Mouse (Mus musculus): ENCODE results near the gene Sipa1l3. TPM values are rescaled to one million over a fixed set of nuclear protein-coding genes. Genes with fewer than 3 reads are reported as not detected.
A peak's percentile ranks its signal among the peaks of the same experiment; 100 is the strongest.

The Sipa1l3 gene
- polyA plus RNA-seq, 1 experiment from 2014 or later = 4.5 TPM

GRCm38 (mm10) chr7:29424690-29425089 is 93.8 kb downstream of the Sipa1l3 start:
- Histone ChIP-seq H3K36me3 (replicated peaks; ENCODE audit: control insufficient read depth, insufficient read depth, low read depth, low read length) (no peaks in the 10 kb centered on the region), H3K4me1 (ENCODE audit: control insufficient read depth, insufficient read depth, low read length) (peaks cover 3% of the 10 kb centered on the region), H3K27ac (replicated peaks; ENCODE audit: low read depth, low read length) (no peak overlapping the region), H3K9me3 (replicated peaks; ENCODE audit: control insufficient read depth, low read length) (no peaks in the 10 kb centered on the region), H3K4me3 (ENCODE audit: low read depth, low read length) (no peak overlapping the region), H3K27me3 (ENCODE audit: control insufficient read depth, insufficient read depth, low read length) (no peaks in the 10 kb centered on the region), H3K9ac (replicated peaks; ENCODE audit: low read length) (no peak overlapping the region), H3K4me2 (ENCODE audit: low read depth, low read length) (no peak overlapping the region)
- DNase-seq (ENCODE audit: low spot score) = no peak
- 56% methylated on average over 5 of the region's 5 CpGs for WGBS
- ATAC-seq (replicated peaks; ENCODE audit: insufficient number of reproducible peaks, low FRiP score, low TSS enrichment, low read depth) = no peak

GRCm38 (mm10) chr7:29421909-29422244 is 96.6 kb downstream of the Sipa1l3 start:
- H3K27ac ChIP-seq (replicated peaks; ENCODE audit: low read depth, low read length) = no peak overlapping the region
- no peak overlapping the region for H3K4me2 ChIP-seq (ENCODE audit: low read depth, low read length)
- no peak overlapping the region for H3K4me3 ChIP-seq (ENCODE audit: low read depth, low read length)
- no peaks in the 10 kb centered on the region for H3K36me3 ChIP-seq (replicated peaks; ENCODE audit: control insufficient read depth, insufficient read depth, low read depth, low read length)
- no peak overlapping the region for H3K9ac ChIP-seq (replicated peaks; ENCODE audit: low read length)
- H3K27me3 ChIP-seq (ENCODE audit: control insufficient read depth, insufficient read depth, low read length) = no peaks in the 10 kb centered on the region
- ATAC-seq (replicated peaks; ENCODE audit: insufficient number of reproducible peaks, low FRiP score, low TSS enrichment, low read depth) = no peak
- DNase-seq (ENCODE audit: low spot score) = no peak
- WGBS = 39% methylated on average over 3 of the region's 3 CpGs
- H3K9me3 ChIP-seq (replicated peaks; ENCODE audit: control insufficient read depth, low read length) = no peaks in the 10 kb centered on the region
- peaks cover 3% of the 10 kb centered on the region for H3K4me1 ChIP-seq (ENCODE audit: control insufficient read depth, insufficient read depth, low read length)

GRCm38 (mm10) chr7:29421240-29421908 is 97.1 kb downstream of the Sipa1l3 start:
- Histone ChIP-seq H3K4me3 (ENCODE audit: low read depth, low read length) (no peak overlapping the region), H3K4me2 (ENCODE audit: low read depth, low read length) (no peak overlapping the region), H3K9me3 (replicated peaks; ENCODE audit: control insufficient read depth, low read length) (no peaks in the 10 kb centered on the region), H3K27ac (replicated peaks; ENCODE audit: low read depth, low read length) (no peak overlapping the region), H3K4me1 (ENCODE audit: control insufficient read depth, insufficient read depth, low read length) (peaks cover 3% of the 10 kb centered on the region), H3K9ac (replicated peaks; ENCODE audit: low read length) (no peak overlapping the region), H3K36me3 (replicated peaks; ENCODE audit: control insufficient read depth, insufficient read depth, low read depth, low read length) (no peaks in the 10 kb centered on the region), H3K27me3 (ENCODE audit: control insufficient read depth, insufficient read depth, low read length) (no peaks in the 10 kb centered on the region)
- no peak for DNase-seq (ENCODE audit: low spot score)
- WGBS = 36% methylated on average over 12 of the region's 12 CpGs
- ATAC-seq (replicated peaks; ENCODE audit: insufficient number of reproducible peaks, low FRiP score, low TSS enrichment, low read depth) = no peak

- no peak overlapping the region for H3K4me3 ChIP-seq (ENCODE audit: low read depth, low read length)
- no peaks in the 10 kb centered on the region for H3K27me3 ChIP-seq (ENCODE audit: control insufficient read depth, insufficient read depth, low read length)
- no peaks in the 10 kb centered on the region for H3K36me3 ChIP-seq (replicated peaks; ENCODE audit: control insufficient read depth, insufficient read depth, low read depth, low read length)
- no peak overlapping the region for H3K4me2 ChIP-seq (ENCODE audit: low read depth, low read length)
- H3K27ac ChIP-seq (replicated peaks; ENCODE audit: low read depth, low read length) = no peak overlapping the region
- peaks cover 3% of the 10 kb centered on the region for H3K4me1 ChIP-seq (ENCODE audit: control insufficient read depth, insufficient read depth, low read length)
- no peak for DNase-seq (ENCODE audit: low spot score)
- no peaks in the 10 kb centered on the region for H3K9me3 ChIP-seq (replicated peaks; ENCODE audit: control insufficient read depth, low read length)
- H3K9ac ChIP-seq (replicated peaks; ENCODE audit: low read length) = no peak overlapping the region
- no peak for ATAC-seq (replicated peaks; ENCODE audit: insufficient number of reproducible peaks, low FRiP score, low TSS enrichment, low read depth)
- 57% methylated on average over 4 of the region's 4 CpGs for WGBS
These were observed 98.6 kb downstream of the Sipa1l3 start for GRCm38 (mm10) chr7:29419836-29420235.

- Histone ChIP-seq H3K36me3 (replicated peaks; ENCODE audit: control insufficient read depth, insufficient read depth, low read depth, low read length) (no peaks in the 10 kb centered on the region), H3K9ac (replicated peaks; ENCODE audit: low read length) (no peak overlapping the region), H3K27ac (replicated peaks; ENCODE audit: low read depth, low read length) (no peak overlapping the region), H3K4me1 (ENCODE audit: control insufficient read depth, insufficient read depth, low read length) (peaks cover 3% of the 10 kb centered on the region), H3K4me2 (ENCODE audit: low read depth, low read length) (no peak overlapping the region), H3K27me3 (ENCODE audit: control insufficient read depth, insufficient read depth, low read length) (no peaks in the 10 kb centered on the region), H3K9me3 (replicated peaks; ENCODE audit: control insufficient read depth, low read length) (no peaks in the 10 kb centered on the region), H3K4me3 (ENCODE audit: low read depth, low read length) (no peak overlapping the region)
- DNase-seq (ENCODE audit: low spot score) (no peak), ATAC-seq (replicated peaks; ENCODE audit: insufficient number of reproducible peaks, low FRiP score, low TSS enrichment, low read depth) (no peak)
- 83% methylated on average over 6 of the region's 6 CpGs for WGBS
These were observed 100.2 kb downstream of the Sipa1l3 start for GRCm38 (mm10) chr7:29418231-29418630.

GRCm38 (mm10) chr7:29417332-29418069 is 100.9 kb downstream of the Sipa1l3 start:
- no peak overlapping the region for H3K27ac ChIP-seq (replicated peaks; ENCODE audit: low read depth, low read length)
- no peak overlapping the region for H3K4me3 ChIP-seq (ENCODE audit: low read depth, low read length)
- H3K9me3 ChIP-seq (replicated peaks; ENCODE audit: control insufficient read depth, low read length) = no peaks in the 10 kb centered on the region
- no peaks in the 10 kb centered on the region for H3K36me3 ChIP-seq (replicated peaks; ENCODE audit: control insufficient read depth, insufficient read depth, low read depth, low read length)
- H3K4me1 ChIP-seq (ENCODE audit: control insufficient read depth, insufficient read depth, low read length) = peaks cover 3% of the 10 kb centered on the region
- ATAC-seq (replicated peaks; ENCODE audit: insufficient number of reproducible peaks, low FRiP score, low TSS enrichment, low read depth) (no peak; the same call in 1 of the 2 replicates), DNase-seq (ENCODE audit: low spot score) (peak; percentile 56)
- no peak overlapping the region for H3K4me2 ChIP-seq (ENCODE audit: low read depth, low read length)
- no peaks in the 10 kb centered on the region for H3K27me3 ChIP-seq (ENCODE audit: control insufficient read depth, insufficient read depth, low read length)
- WGBS = 39% methylated on average over 8 of the region's 8 CpGs
- H3K9ac ChIP-seq (replicated peaks; ENCODE audit: low read length) = no peak overlapping the region

- H3K4me3 ChIP-seq (ENCODE audit: low read depth, low read length) = no peak overlapping the region
- H3K9me3 ChIP-seq (replicated peaks; ENCODE audit: control insufficient read depth, low read length) = no peaks in the 10 kb centered on the region
- no peak overlapping the region for H3K9ac ChIP-seq (replicated peaks; ENCODE audit: low read length)
- H3K4me2 ChIP-seq (ENCODE audit: low read depth, low read length) = no peak overlapping the region
- 63% methylated on average over 2 of the region's 2 CpGs for WGBS
- ATAC-seq (replicated peaks; ENCODE audit: insufficient number of reproducible peaks, low FRiP score, low TSS enrichment, low read depth) = no peak
- H3K27ac ChIP-seq (replicated peaks; ENCODE audit: low read depth, low read length) = no peak overlapping the region
- DNase-seq (ENCODE audit: low spot score) = no peak
- H3K4me1 ChIP-seq (ENCODE audit: control insufficient read depth, insufficient read depth, low read length) = peaks cover 5% of the 10 kb centered on the region
- H3K36me3 ChIP-seq (replicated peaks; ENCODE audit: control insufficient read depth, insufficient read depth, low read depth, low read length) = no peaks in the 10 kb centered on the region
- H3K27me3 ChIP-seq (ENCODE audit: control insufficient read depth, insufficient read depth, low read length) = no peaks in the 10 kb centered on the region
These were observed 101.5 kb downstream of the Sipa1l3 start for GRCm38 (mm10) chr7:29416906-29417305.

- Histone ChIP-seq H3K9ac (replicated peaks; ENCODE audit: low read length) (no peak overlapping the region), H3K9me3 (replicated peaks; ENCODE audit: control insufficient read depth, low read length) (no peaks in the 10 kb centered on the region), H3K27me3 (ENCODE audit: control insufficient read depth, insufficient read depth, low read length) (no peaks in the 10 kb centered on the region), H3K27ac (replicated peaks; ENCODE audit: low read depth, low read length) (no peak overlapping the region), H3K4me2 (ENCODE audit: low read depth, low read length) (no peak overlapping the region), H3K4me3 (ENCODE audit: low read depth, low read length) (no peak overlapping the region), H3K36me3 (replicated peaks; ENCODE audit: control insufficient read depth, insufficient read depth, low read depth, low read length) (no peaks in the 10 kb centered on the region), H3K4me1 (ENCODE audit: control insufficient read depth, insufficient read depth, low read length) (peaks cover 7% of the 10 kb centered on the region; the same call in 1 of the 2 replicates)
- no peak for DNase-seq (ENCODE audit: low spot score)
- 51% methylated on average over 8 of the region's 8 CpGs for WGBS
- 0 out of 2 replicates have a peak, but pooled peaks have one; percentile 21 for ATAC-seq (replicated peaks; ENCODE audit: insufficient number of reproducible peaks, low FRiP score, low TSS enrichment, low read depth)
These were observed 106.4 kb downstream of the Sipa1l3 start for GRCm38 (mm10) chr7:29411838-29412580.
